Mouse (Mus musculus) c-Kit-positive CD71-negative TER-119-negative erythroid progenitor cells, embryonic 14.5 days (primary cell): ENCODE measurements around the gene Olfr1156.

ENCODE experiments used
- DNase-seq: peaks from one replicate; pipeline ENCODE4 v3.0.0-alpha.2; 2013; ENCODE audit warnings: low read depth

Olfr1156 gene

DNA sequence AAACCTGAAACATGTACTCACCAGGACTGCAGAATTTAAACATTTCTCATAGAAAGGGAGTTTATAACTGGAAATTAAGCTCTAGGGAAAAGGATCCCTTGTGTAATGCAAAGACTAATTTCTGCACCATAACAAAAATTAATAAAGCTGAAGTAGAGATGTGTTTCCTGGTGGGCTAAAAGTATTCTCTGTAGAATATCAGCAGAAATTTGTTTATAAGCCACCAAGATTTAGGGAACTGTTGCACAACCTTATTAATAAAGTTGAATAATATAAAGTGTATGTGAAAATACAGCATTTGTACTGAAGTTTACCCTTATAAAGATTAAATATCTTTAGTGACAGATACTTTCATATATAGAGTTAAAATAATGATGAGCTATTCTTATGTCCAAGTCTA lies at the start of gene Olfr1156:
TSS of gene Olfr1156 (minus strand) at position 101 of the 400 bp plus-strand sequence.
- DNase-seq = no peak

DNA sequence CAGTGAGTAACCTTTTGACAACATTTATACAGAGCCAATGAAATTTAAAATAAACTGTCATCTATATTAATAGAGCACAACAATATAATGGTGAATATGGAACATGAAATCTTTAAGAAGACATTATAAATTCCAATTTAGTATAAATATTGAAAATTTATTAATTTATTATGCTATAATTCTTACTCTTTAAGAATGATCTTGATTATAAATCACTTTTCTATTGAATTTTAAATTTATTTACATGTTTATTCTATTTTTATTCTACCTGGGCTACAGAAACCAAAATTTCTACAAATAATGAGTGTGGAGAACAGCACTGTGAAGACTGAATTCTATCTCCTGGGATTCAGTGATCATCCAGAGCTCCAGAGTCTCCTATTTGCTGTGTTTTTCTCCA lies 36.9 kb upstream of the Olfr1156 start, which contains the start of gene Olfr1158:
TSS of gene Olfr1158 (plus strand) at position 301 of the 400 bp plus-strand sequence.
- DNase-seq = no peak

DNA sequence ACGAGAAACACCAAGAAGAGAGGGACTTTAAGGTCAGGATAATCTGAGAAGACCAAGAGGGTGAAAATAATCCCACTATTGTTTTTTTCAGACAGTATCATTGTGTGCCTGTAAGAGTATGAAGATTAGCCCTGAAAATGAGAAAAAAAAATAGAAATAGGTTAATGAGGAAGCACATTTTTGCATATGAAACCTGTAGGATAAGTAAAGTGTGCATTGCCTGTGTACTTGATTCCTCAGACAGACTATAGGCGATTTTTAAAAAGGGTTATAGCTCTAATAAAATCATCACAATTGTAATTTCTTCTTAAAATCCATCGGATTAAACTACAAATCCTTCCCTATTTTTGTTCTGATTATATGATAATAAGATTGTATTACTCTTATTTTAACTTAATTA lies 21.7 kb upstream of the Olfr1156 start, which contains the start of gene Olfr74:
TSS of gene Olfr74 (minus strand) at position 101 of the 400 bp plus-strand sequence.
- no peak for DNase-seq

DNA sequence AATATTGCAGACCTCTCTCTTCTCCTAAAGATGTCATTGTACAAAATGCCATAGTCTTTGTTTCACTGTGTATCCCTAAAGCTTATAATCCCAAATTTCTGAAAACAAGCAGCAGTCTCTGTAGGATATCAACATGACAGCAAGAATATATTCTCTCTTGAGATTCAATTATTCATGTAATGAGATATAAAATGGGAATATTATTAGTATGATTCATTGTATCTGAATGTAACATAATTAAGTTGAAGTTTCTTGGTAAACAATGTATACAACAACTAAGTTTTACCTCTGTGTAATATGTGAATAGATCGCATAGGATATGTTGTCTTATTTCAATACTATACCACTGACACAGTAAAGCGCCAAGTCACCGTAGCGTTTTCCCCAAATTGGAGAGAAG lies 15.3 kb upstream of the Olfr1156 start, which contains the start of gene Olfr1157:
TSS of gene Olfr1157 (minus strand) at position 101 of the 400 bp plus-strand sequence.
- DNase-seq = no peak

DNA sequence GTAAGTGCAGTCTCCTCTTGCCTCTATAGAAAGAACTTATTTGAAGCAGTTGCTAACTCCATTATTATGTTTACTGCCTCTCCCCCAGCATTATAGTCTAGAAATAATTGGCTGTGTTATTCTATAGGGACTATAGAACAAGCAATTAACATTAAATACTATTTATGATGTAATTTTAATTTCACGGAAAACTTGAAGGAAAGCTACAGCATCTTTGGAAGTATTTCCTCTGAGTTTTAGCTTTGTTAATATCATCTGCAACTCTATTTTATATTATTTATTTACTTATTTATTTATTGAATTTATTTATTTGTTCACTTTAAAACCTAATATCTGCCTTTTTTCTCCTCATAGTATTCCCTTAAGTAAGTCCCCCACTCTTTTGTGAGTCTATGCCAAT lies 7.9 kb downstream of the Olfr1156 start, which contains the start of gene Olfr1155:
TSS of gene Olfr1155 (minus strand) at position 101 of the 400 bp plus-strand sequence.
- no peak for DNase-seq

DNA sequence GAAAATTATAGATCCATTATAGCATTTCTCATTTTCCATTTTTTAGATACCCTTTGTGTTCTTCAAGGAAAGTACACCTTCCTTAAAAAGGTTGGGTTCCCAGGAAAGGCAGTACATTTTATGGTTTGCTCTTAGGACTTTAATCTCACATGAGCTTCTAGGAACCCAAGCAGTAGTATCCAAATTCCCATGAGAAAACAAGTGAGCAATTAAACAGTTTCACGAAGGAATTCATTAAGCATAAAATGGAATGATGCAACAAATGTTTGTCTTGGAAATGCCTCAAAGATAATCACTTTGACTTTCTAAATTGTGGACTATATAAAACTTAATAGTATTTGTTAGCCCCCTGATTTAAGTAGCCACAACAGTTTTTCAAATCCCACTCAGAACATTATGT lies 47.8 kb downstream of the Olfr1156 start, which contains the start of gene Olfr1154:
TSS of gene Olfr1154 (minus strand) at position 101 of the 400 bp plus-strand sequence.
- DNase-seq = no peak
